Mouse (Mus musculus): ENCODE results near the gene Stbd1.

Gene Stbd1

GRCm38 (mm10) chr5:92602691-92603690, at the start of gene Stbd1:
Gene Stbd1 (plus strand): TSS chr5:92603041.
- DNase-seq (ENCODE audit: low spot score), result peak; percentile 11

GRCm38 (mm10) chr5:92553939-92554338, 48.9 kb upstream of the Stbd1 start:
- no peak for DNase-seq (ENCODE audit: low spot score)

GRCm38 (mm10) chr5:92554443-92554842, 48.4 kb upstream of the Stbd1 start:
- DNase-seq (ENCODE audit: low spot score), result no peak

GRCm38 (mm10) chr5:92554891-92555511, 47.8 kb upstream of the Stbd1 start, which contains the start of gene Fam47e:
Gene Fam47e (plus strand): TSS chr5:92555069.
- no peak for DNase-seq (ENCODE audit: low spot score)

- DNase-seq (ENCODE audit: low spot score), result no peak
These were observed 46.9 kb upstream of the Stbd1 start for GRCm38 (mm10) chr5:92555905-92556304.

- no peak for DNase-seq (ENCODE audit: low spot score)
These were observed 45.3 kb upstream of the Stbd1 start for GRCm38 (mm10) chr5:92557508-92557907.

GRCm38 (mm10) chr5:92560201-92560600, 42.6 kb upstream of the Stbd1 start:
- no peak for DNase-seq (ENCODE audit: low spot score)

GRCm38 (mm10) chr5:92562002-92562401, 40.8 kb upstream of the Stbd1 start:
- no peak for DNase-seq (ENCODE audit: low spot score)

GRCm38 (mm10) chr5:92571232-92571631, 31.6 kb upstream of the Stbd1 start:
- no peak for DNase-seq (ENCODE audit: low spot score)

GRCm38 (mm10) chr5:92579559-92579958, 23.3 kb upstream of the Stbd1 start:
- DNase-seq (ENCODE audit: low spot score), result no peak

- DNase-seq (ENCODE audit: low spot score), result no peak
These were observed 16.9 kb upstream of the Stbd1 start for GRCm38 (mm10) chr5:92585932-92586331.

- DNase-seq (ENCODE audit: low spot score), result no peak
These were observed 7.8 kb upstream of the Stbd1 start for GRCm38 (mm10) chr5:92595026-92595425.

GRCm38 (mm10) chr5:92596865-92597264, 6.0 kb upstream of the Stbd1 start:
- no peak for DNase-seq (ENCODE audit: low spot score)

- no peak for DNase-seq (ENCODE audit: low spot score)
These were observed 3.8 kb upstream of the Stbd1 start for GRCm38 (mm10) chr5:92599030-92599429.

- DNase-seq (ENCODE audit: low spot score), result no peak
These were observed 1.8 kb downstream of the Stbd1 start for GRCm38 (mm10) chr5:92604452-92605247.

GRCm38 (mm10) chr5:92607492-92608229, 4.8 kb downstream of the Stbd1 start:
- DNase-seq (ENCODE audit: low spot score), result no peak

- DNase-seq (ENCODE audit: low spot score), result no peak
These were observed 9.9 kb downstream of the Stbd1 start for GRCm38 (mm10) chr5:92612756-92613155.

GRCm38 (mm10) chr5:92621883-92622282, 19.0 kb downstream of the Stbd1 start:
- DNase-seq (ENCODE audit: low spot score), result no peak

GRCm38 (mm10) chr5:92627896-92628295, 25.1 kb downstream of the Stbd1 start:
- DNase-seq (ENCODE audit: low spot score), result no peak

- no peak for DNase-seq (ENCODE audit: low spot score)
These were observed 30.7 kb downstream of the Stbd1 start for GRCm38 (mm10) chr5:92633526-92633925.

- no peak for DNase-seq (ENCODE audit: low spot score)
These were observed 32.1 kb downstream of the Stbd1 start for GRCm38 (mm10) chr5:92634916-92635315.

GRCm38 (mm10) chr5:92635891-92636290, 33.0 kb downstream of the Stbd1 start:
- DNase-seq (ENCODE audit: low spot score), result no peak

Measured in spleen, adult 12 weeks (tissue).